Mouse (Mus musculus) liver, postnatal 0 days (tissue): ENCODE data around the gene Lgmn.

Experiments
- CTCF ChIP-seq: sonication (generic); IDR thresholded peaks from 2 replicates; pipeline ENCODE4 v1.5.1; 2016; ENCODE audit warnings: antibody characterized with exemption, low read depth
- EP300 ChIP-seq: IDR thresholded peaks from 2 replicates; pipeline ENCODE4 v1.6.1; 2016; ENCODE audit warnings: antibody characterized with exemption, low read depth, mild to moderate bottlenecking

- TF ChIP-seq CTCF (no peak), EP300 (no peak)
These were observed 24.9 kb downstream of the Lgmn start for GRCm38 (mm10) chr12:102414686-102415085.
